Mouse (Mus musculus) lung, postnatal 0 days (tissue): Measurements from ENCODE around the gene Nfix.

Source experiments
- CTCF ChIP-seq: IDR thresholded peaks from 2 replicates; pipeline ENCODE4 v1.5.1; 2016; ENCODE audit warnings: antibody characterized with exemption, mild to moderate bottlenecking
- EP300 ChIP-seq: IDR thresholded peaks from 2 replicates; pipeline ENCODE4 v1.6.1; 2016; ENCODE audit warnings: antibody characterized with exemption, mild to moderate bottlenecking, control low read depth

DNA sequence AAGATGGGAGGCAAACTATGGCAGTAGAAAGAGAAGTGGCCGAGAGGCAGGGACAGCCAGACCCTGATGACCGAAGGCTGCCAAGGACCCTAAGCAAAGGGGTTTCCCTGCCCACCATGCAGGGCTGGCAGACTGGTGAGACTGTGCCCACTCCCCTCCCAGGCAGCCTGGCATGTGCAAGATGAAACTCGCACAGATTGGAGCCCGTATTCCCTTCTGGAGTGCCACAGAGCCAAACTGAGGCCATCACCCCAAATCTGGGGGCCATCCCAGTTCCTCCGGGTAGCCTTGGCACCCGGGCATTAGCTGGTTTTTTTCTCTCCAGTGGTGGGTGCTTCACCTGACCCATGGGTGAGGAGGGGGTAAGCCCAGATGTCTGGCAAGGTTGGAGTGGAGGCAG is 2.2 kb downstream of the Nfix start:
- TF ChIP-seq EP300 (no peak), CTCF (no peak)
